Mouse (Mus musculus) erythroblast, embryonic 14.5 days (primary cell): ENCODE results near the gene Gon7.
A peak's percentile ranks its signal among the peaks of the same experiment; 100 is the strongest.

Experiments
- GATA1 ChIP-seq: IDR thresholded peaks from 2 replicates; pipeline ENCODE4 v1.6.1; 2012; ENCODE audit warnings: low read length, inconsistent platforms, mixed read lengths
- TAL1 ChIP-seq: IDR thresholded peaks from 3 replicates; pipeline ENCODE4 v1.6.1; 2012; ENCODE audit warnings: low read length, inconsistent platforms, mixed read lengths

- TF ChIP-seq GATA1 (peak; percentile 77), TAL1 (no peak)
Observed at GRCm38 (mm10) chr12:102744839-102745238, 12.8 kb downstream of the Gon7 start.
